Mouse (Mus musculus) liver, adult 2 months (tissue): Measurements from ENCODE around the gene Chn2.

ENCODE experiments used
- CTCF ChIP-seq: fragments of 200-500 bp; IDR thresholded peaks from 2 replicates; pipeline ENCODE4 v1.5.1; 2011; ENCODE audit warnings: low read depth, low read length, control low read depth
- POLR2A ChIP-seq: fragments of 200-500 bp; IDR thresholded peaks from 2 replicates; pipeline ENCODE4 v1.6.1; 2011; ENCODE audit warnings: low read length, control low read depth; ENCODE audit not compliant: insufficient read depth; ENCODE audit errors: extremely low read depth

- TF ChIP-seq CTCF (no peak), POLR2A (no peak)
Observed at GRCm38 (mm10) chr6:54010362-54010761, 29.0 kb upstream of the Chn2 start.
